Mouse (Mus musculus): ENCODE results near the gene Dgke.

GRCm38 (mm10) chr11:89028871-89029405, 37.7 kb downstream of the Dgke start:
- TF ChIP-seq MAX (IDR thresholded peaks at IDR 0.05; ENCODE audit: low read length) (no peak), CHD1 (IDR thresholded peaks at IDR 0.05; ENCODE audit: low read depth, low read length) (no peak), CTCF (conservative IDR thresholded peaks at IDR 0.05 in 1 of 2, IDR thresholded peaks at IDR 0.05 in 1 of 2; ENCODE audit: low read depth in 2 of 2, low read length in 2 of 2) (no peak), POLR2A (IDR thresholded peaks at IDR 0.05; ENCODE audit: low read depth, low read length) (no peak), EP300 (IDR thresholded peaks at IDR 0.05; ENCODE audit: low read length) (no peak; the same call in 1 of the 2 replicates), USF1 (IDR thresholded peaks at IDR 0.05; ENCODE audit: low read depth, low read length) (no peak), ZKSCAN1 (IDR thresholded peaks at IDR 0.05; ENCODE audit: borderline replicate concordance, low read depth, low read length) (no peak), ZMIZ1 (IDR thresholded peaks at IDR 0.05; ENCODE audit: low read depth, low read length) (no peak)
